Mouse (Mus musculus): Measurements from ENCODE around the gene Atg7. TPM values are rescaled to one million over a fixed set of nuclear protein-coding genes. Genes with fewer than 3 reads are reported as not detected.

Gene Atg7
- polyA plus RNA-seq, 1 experiment = 16.8 TPM

DNA sequence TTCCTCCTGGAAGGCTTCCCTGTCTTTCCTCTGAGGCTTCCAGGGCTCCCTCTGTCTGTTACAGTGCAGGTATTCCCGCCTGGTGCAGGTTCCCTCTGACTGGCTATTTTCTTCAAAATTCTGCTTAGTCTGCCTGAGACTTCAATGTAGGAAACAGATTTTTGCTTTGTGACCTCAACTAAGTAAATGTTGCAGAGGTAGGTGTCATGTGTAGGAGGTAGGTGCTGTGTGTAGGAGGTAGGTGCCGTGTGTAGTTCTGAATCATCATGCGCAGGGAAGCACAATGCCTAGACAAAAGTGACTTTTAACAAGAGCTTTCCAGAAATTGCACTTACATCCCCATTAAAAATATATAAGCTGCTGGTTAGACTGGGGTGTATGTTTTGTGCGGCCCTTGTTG is 128.6 kb downstream of the Atg7 start:
- DNase-seq (ENCODE audit: low read depth, low spot score) = no peak
- 91% methylated on average over 4 of the region's 4 CpGs for whole genome bisulfite sequencing

DNA sequence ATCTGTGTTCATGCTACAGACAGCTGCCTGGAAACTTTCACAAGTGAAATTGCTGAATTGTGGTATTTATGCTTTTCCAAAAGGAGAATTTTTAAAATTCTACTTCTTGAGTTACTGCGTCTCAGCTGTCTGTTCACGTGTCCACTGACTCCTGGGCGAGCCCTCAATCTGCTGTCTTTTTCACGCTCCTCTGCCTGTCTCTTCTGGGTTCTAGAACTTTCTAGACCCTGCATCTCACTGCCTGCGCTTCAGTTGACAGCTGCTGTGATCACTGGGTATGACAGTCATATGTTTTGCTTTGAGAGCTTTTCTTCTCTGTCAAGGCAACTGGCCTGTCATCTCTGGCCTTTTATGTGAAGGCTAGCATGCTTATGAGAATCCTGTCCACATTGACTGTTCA is 132.3 kb downstream of the Atg7 start:
- no peak for DNase-seq (ENCODE audit: low read depth, low spot score)
- 93% methylated on average over 5 of the region's 5 CpGs for WGBS

DNA sequence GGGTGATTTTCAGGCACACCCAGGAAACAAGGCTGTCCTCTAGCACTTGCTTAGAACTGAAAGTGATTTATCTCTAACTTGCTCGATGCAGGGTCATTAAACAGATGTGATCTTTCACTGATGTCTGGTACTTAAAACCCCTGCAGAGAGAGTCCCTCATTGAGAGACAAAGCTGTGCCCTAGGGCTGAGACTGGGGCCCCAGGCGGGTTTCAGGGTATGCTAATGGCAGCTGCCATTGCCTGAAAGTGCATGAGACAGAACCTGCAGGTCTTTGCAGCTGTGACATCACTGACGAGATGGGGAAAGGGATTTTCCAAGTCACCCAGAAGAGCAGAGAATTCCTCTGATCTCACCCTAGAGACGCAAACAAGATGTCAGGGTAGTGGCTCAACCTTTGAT is 135.0 kb downstream of the Atg7 start:
- no peak for DNase-seq (ENCODE audit: low read depth, low spot score)
- WGBS = 63% methylated on average over 4 of the region's 4 CpGs

DNA sequence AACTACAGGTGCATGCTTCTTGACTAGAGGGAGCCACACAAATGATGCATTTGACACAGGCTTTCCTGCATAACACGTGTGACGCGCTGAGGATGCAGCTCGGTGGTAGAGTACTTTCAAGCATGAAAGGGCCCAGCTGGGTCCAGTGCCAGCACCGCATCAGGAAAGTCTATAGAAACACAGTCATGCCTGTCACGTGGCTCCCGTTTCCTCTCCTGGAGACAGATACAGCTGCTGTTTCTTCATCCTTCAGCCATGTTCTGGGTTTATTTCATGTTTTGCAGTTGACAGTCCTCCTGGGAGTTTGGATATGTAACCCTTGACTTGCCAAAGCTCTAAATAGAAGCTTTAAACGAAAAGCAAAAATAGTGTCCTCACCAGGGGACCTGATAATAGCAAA is 135.8 kb downstream of the Atg7 start:
- 86% methylated on average over 8 of the region's 8 CpGs for WGBS
- DNase-seq (ENCODE audit: low read depth, low spot score) = no peak

DNA sequence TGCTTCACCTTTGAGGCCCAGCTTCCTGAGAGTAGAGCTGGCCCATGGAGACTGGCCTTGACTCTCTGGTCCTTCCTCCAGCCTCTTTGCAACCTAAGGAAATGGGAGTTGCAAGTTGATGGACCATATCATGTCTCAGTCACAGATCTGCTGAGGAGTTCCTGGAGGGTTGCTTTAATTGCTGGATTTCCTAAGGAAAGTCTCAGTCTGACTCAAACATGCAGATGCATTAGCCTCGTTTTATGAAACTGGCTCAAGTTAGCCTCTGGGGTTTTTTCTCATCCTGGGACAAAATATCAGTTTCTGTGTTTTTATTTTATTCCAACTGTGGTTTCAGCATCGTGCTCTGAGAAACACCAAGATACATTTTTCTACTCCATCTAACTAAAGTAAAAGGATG is 137.7 kb downstream of the Atg7 start:
- WGBS = 83% methylated on average over 2 of the region's 2 CpGs
- no peak for DNase-seq (ENCODE audit: low read depth, low spot score)

DNA sequence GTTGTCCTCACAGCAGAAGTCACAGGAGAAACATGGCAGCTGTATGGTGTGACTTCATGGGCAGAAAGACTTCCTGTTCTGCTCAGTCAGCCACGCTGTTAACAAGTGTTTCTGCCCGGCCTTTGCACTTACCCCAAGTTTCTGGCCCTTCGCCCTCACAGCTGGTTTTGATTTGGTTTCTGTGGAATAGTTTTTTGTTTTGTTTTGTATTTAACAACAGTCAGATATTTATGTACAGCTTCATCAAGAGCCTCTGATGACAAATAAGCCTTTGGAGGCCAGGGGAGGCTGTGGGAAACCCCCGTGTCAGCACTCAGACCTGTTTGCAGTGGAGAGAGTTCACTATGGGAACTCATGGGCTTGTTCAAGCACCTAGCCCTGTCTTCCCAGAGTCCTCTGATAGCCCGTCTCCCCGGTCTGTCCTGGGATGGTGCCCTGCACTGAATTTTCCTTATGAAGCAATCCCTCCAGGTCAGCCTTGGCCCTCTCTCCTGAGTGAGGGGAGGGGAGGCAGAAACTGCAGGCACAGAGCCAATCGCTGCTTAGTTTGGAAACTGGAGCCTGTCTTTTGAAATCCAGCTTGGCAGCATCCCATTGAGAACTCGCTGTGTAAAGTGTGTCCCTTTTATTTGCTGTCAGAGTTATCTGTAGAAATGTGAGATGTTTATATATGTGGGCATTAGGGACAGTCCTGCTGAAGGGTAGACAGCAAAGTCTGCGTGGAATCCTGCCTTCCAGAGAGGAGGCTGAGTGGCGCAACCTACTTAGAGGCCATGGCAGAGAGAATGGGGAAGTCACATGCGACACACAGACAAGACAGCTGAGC is 138.7 kb downstream of the Atg7 start:
- no peak for DNase-seq (ENCODE audit: low read depth, low spot score)
- WGBS = 63% methylated on average over 11 of the region's 11 CpGs

DNA sequence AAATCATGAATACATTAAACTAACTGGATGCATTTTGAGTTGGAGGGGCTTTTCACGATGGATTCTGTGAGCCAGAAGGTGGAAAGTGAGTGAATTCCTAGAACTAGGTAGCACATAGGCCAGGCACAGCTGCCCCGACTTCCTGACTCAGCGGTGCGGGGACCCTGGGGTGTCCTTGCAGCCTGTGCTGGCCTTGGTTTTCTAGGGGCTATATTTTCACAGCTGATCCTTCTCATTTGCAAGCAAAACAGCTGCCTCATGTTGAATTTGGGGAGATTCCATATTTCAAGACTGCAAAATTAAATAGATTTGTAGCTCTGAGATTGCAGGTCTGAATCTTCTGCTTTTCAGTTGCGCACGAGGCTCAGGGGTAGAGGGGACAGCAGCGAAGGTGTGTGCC is 139.6 kb downstream of the Atg7 start:
- WGBS = 82% methylated on average over 7 of the region's 7 CpGs
- DNase-seq (ENCODE audit: low read depth, low spot score) = no peak

DNA sequence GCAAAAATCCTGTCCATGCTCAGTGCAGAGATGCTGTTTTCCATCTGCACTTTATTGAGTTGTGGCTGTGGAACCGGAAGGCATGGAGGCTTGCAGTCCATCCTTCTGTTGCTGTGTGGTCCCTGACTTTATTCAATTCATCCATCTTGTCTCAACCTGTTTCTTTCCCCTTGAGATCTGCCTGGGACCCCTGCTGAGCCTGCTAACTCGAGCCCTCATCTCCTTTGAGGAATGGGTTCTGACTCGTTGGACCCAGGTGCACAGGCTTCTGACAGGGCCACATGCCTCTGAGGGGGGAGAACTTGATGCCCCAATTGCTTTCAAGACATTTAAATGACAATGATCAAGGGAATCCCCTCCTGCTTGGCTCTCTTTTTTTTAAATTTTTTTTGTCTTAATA is 143.6 kb downstream of the Atg7 start:
- no peak for DNase-seq (ENCODE audit: low read depth, low spot score)
- 77% methylated on average over 3 of the region's 3 CpGs for WGBS

DNA sequence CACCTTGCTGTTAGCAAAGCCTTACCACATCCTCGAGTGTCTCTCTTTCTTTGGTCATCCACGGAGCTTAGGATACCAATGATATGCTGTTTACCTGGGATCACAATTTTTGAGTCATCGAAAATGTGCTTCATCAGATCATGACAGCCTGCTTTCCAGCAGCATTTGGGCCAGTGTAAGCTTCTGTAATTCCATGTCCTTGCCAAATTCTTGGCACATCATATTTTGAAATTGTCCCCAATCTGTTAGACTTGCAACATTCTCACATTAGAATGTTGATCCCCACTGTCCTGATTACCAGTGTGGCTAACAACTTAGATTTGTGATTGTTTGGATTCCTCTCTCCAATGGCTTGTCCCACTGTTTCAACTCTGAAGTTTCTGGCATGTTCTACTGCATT is 144.7 kb downstream of the Atg7 start:
- WGBS = 72% methylated on average over 3 of the region's 3 CpGs
- DNase-seq (ENCODE audit: low read depth, low spot score) = no peak

DNA sequence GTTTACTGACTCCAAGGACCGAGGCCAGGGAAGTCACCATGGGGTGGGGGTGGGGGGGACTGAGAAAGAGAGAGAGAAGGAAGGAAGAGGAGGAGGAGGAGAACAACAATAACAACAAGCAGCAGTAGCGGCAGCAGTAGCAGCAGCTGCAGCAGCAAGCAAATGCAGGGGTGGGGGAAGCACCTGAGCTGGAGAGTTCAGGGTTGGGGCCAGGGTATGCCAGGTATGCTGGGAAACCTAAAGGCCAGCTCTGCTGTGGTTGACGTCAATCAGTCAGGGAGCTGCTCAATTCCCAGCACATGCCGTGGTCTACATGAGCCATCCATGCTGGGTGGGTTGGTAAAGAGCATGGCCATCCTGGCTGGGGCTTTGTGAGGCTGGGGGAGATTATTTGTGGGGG is 145.8 kb downstream of the Atg7 start:
- DNase-seq (ENCODE audit: low read depth, low spot score) = no peak
- WGBS = 94% methylated on average over 4 of the region's 4 CpGs

DNA sequence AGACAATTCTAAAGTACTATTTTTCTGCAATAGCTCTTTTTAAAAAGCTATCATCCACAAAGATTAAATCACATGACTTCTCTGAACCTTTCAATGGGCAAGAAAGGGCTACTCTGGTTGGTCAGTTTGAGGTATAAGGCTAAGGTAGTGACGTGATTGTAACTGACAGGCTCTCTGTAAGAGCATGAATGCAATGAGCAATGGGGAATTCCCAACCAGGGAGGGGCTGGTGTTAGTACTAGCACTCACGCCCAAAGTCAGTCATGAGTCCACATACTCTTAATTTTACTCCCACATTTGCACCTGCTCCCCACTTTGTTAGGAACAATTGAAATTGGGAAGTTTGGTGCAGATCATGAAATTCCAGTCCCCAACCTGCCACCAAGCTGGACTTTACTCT is 147.2 kb downstream of the Atg7 start:
- no peak for DNase-seq (ENCODE audit: low read depth, low spot score)
- WGBS = 32% methylated on average over 2 of the region's 2 CpGs

DNA sequence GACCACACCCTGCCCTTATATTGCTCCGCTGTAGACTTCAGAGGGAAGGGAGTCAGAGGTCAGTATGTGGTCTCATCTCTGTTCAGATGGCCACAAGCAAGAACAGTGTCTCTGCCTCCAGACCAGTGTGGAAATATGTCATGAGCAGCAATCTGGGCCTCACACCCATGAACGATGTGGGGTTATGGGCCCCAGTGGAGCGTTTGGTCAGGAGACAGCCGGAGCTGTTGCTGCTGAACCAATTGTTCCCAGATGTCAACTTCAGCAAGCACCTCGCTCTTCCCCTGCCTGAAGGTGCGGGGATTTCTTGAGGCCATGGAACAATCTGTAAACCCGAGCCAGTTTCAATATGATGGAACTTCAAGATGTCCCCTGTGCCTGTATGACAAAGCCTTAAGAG is 148.0 kb downstream of the Atg7 start:
- DNase-seq (ENCODE audit: low read depth, low spot score) = no peak
- 88% methylated on average over 7 of the region's 7 CpGs for WGBS

DNA sequence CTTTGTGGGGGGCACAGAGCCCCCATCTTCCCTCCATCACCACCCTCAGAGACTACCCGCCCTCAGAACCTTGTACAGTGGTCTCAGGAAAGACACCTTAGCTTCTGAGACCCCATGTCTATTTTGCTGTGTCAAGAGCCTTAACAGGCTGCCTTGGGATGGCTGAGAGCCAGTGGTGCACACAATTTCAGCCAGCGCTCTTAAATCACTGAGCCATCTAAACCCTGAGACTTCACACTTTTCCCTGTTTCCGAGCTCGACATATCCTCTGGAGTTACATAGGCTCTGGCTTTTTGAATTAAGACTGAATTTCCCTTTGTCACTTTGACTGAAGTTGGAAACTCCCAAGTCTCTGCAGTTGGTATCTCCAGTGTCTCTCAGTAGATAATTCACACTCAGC is 148.9 kb downstream of the Atg7 start:
- DNase-seq (ENCODE audit: low read depth, low spot score) = no peak
- WGBS = 87% methylated on average over 4 of the region's 4 CpGs

DNA sequence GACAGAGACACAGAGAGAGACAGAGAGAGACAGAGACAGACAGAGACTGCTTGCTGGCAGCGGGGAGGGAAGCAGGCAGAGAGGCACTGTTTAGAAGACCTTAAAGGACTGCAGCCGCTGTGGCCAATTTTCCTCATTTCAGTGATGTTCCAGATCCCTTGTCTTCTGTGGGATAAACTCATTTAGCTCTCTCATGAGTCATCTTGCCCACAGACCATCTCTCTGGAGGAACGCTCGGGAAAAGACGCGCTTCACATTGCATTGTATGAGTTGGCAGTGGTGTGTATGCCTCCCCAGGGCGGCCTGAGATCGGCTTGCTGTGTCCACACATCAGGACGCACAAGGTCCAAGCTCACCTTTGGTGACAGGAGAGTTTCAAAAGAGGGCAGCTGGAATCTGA is 151.8 kb downstream of the Atg7 start:
- DNase-seq (ENCODE audit: low read depth, low spot score) = no peak
- WGBS = 91% methylated on average over 9 of the region's 9 CpGs

DNA sequence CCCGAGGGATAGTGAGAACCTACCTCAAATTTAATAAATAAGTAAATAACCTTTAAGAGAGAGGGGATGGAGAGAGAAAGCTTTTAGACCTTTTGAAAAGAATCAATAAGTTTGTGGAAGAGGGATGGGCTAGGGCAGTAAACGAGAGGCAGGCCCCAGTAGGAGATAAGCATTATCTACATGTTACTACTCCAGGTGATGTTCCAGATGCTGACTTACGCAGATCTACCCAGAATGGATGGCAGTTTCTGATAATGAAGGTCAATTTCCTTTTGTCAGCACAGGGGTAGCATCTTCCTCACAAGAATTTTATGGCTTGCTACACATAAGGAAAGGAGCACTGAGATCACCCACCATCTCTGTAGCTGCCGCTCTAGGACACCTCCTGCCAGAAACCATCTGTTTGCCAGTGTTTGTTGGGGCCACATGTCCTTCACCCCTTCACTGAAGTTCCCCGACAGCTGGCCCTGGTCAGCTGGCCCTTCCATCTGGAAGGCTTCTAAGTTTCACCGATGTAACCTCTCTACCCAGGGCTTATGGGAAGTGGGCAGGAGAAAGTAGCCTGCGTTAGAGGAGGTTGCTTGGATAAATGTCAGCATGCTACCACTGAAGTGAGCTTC is 152.9 kb downstream of the Atg7 start:
- 89% methylated on average over 7 of the region's 7 CpGs for WGBS
- no peak for DNase-seq (ENCODE audit: low read depth, low spot score)

DNA sequence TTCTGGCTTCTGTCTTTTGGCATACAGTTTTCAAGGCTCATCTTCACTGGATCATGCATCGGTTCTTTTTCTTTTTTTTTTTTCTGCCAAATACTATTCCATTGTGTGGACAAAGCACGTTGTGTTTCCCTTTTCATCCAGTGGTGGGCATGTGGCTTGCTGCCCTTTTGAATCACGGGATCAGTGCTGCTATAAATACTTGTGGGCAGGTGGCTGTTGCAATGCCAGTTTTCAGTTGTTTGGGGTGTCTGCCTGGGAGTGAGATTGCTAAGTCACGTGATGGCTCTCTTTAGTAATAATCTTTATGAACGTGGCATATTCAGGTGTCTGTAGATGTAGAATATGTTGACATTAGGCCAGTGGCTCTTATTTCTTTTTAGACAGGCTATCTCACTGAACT is 155.0 kb downstream of the Atg7 start:
- no peak for DNase-seq (ENCODE audit: low read depth, low spot score)
- 36% methylated on average over 5 of the region's 5 CpGs for WGBS

DNA sequence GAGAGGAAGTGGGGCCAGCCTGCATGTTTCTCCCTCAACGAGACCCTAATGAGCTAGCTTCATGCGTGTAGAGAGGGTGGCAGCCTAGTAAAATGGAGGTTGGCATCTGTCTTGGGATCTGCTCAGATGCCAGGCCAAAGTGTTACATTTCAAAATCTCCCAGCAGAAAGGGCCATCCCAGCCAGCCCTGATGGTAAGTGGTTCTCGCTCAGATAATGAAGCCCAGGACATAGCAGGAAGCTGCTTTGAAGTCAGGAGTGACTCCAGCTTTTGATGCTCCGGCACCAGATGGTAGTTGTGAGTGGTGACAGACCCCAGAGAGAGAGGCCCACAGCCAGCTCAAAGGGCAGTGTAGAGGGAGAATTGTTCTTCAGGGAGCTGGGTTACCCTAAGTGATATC is 155.8 kb downstream of the Atg7 start:
- DNase-seq (ENCODE audit: low read depth, low spot score) = no peak
- whole genome bisulfite sequencing = 62% methylated on average over 4 of the region's 4 CpGs

DNA sequence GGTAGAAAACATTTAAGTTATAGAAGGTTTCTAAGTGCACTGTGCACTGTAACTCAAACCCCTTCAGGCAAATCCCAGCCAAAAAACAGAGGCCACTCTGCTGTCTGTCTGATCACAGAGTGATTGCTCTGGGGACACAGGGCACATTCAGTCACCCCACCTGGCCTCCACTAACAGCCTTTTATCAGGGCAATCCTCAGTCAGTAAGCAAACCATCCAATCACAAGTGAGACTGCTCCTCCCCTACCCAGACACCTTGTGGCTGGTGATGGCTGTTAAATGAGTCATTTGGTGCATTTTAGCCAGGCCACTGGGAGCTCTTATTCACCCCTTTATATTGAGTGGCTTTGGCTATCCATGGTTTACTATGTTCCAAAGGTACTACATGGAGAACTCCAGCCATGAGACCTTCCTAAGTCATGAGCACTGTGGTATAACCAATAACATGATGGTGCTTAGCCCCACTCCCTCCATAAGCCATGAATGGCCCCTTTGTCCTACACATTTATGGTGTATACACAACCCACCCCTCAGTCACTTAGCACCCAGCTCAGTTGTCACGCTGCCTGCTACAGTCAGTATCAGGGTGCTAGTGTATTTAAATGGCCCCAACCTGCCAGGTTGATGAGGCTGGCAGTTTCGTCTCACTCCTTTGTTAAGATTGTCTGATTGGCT is 157.5 kb downstream of the Atg7 start:
- WGBS = 43% methylated on average over 2 of the region's 2 CpGs
- no peak for DNase-seq (ENCODE audit: low read depth, low spot score)

DNA sequence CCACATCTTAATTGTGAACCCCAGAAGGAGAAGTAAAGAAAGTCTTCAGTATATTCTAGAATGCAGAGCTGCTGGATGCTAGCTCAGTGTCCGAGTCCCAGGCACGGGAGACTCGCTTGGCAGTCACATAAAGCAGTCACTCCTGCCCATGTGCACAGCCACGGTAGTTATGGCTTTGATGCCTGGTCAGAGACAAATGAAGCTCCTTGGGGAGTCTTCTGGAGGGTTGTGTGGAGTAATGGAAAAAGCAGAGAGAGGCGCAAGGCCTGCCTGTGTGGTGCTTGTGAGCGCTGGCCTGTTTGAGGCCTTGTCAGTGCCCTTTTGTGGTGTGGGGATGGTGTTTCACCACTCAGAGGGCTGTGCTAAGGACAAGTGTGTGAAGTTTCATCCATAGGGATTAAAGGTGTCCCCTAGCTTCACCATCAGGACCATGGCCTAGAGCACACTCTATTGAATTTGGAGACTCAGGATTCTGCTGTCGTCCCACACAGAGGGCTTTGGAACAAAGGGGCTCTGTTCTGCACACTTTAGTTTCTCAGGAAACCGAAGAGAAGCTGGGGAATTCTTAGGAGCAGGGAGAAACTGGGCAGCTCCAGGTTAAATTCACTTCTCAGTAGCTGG is 161.1 kb downstream of the Atg7 start:
- DNase-seq (ENCODE audit: low read depth, low spot score) = no peak
- 90% methylated on average over 8 of the region's 8 CpGs for WGBS

DNA sequence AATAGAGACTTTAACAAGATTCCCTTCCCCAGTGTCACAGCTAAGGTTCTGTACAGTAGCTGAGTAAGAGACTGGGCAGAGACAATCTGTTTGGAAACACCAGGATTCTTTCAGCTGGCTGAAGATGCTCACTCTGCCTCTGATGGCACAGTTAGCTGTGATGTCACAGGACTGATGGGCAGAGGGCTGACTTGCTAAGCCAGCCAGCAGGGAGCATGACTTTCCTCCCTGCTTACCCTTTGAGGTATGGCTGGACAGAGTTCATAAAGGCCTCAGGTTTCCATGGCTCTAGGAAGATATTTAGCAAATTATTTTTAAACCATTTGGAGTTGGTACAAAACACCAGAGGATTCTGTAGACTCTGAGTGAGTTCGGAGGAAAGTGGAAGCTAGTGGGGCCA is 162.0 kb downstream of the Atg7 start:
- WGBS = 91% methylated on average over 1 of the region's 1 CpGs
- DNase-seq (ENCODE audit: low read depth, low spot score) = no peak

DNA sequence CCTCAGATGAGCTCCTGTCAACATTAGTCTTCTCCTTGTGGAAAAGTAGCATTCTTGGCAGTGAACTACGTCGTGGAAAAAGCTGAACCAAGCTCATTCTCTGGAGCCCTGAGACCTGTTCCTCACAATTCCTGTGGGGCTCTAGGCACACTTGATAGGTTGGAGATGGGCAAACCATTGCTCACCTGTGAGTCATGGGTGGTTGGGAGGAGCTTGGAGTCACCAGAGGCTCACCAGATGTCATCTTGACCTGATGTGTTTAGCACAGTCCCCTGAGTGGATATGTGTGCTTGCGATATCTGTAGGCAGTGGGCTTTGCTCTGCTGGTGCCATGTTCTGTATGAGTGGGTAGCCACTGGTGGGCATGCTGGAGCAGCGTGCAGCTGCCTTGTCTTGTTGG is 163.0 kb downstream of the Atg7 start:
- WGBS = 94% methylated on average over 4 of the region's 4 CpGs
- no peak for DNase-seq (ENCODE audit: low read depth, low spot score)

All from large intestine, adult 2 months (tissue).